Mouse (Mus musculus): ENCODE data around the gene 1700025G04Rik.

The 1700025G04Rik gene

GRCm38 (mm10) chr1:151975418-151976379 is 114.2 kb downstream of the 1700025G04Rik start:
- peak; percentile 34; the same call in 1 of the 2 replicates for TF ChIP-seq GATA4 (IDR thresholded peaks at IDR 0.05; ENCODE audit: insufficient replicate concordance, low read length)

GRCm38 (mm10) chr1:151974887-151975286 is 115.0 kb downstream of the 1700025G04Rik start:
- TF ChIP-seq GATA4 (IDR thresholded peaks at IDR 0.05; ENCODE audit: insufficient replicate concordance, low read length), result peak; percentile 43; the same call in 1 of the 2 replicates

GRCm38 (mm10) chr1:151974424-151974823 is 115.5 kb downstream of the 1700025G04Rik start:
- no peak for TF ChIP-seq GATA4 (IDR thresholded peaks at IDR 0.05; ENCODE audit: insufficient replicate concordance, low read length)

GRCm38 (mm10) chr1:151973110-151973700 is 116.7 kb downstream of the 1700025G04Rik start:
- TF ChIP-seq GATA4 (IDR thresholded peaks at IDR 0.05; ENCODE audit: insufficient replicate concordance, low read length), result no peak

- TF ChIP-seq GATA4 (IDR thresholded peaks at IDR 0.05; ENCODE audit: insufficient replicate concordance, low read length), result no peak
Observed at GRCm38 (mm10) chr1:151971581-151971980, 118.3 kb downstream of the 1700025G04Rik start.

- no peak for TF ChIP-seq GATA4 (IDR thresholded peaks at IDR 0.05; ENCODE audit: insufficient replicate concordance, low read length)
Observed at GRCm38 (mm10) chr1:151968126-151968525, 121.8 kb downstream of the 1700025G04Rik start.

- no peak for TF ChIP-seq GATA4 (IDR thresholded peaks at IDR 0.05; ENCODE audit: insufficient replicate concordance, low read length)
Observed at GRCm38 (mm10) chr1:151964811-151965210, 125.1 kb downstream of the 1700025G04Rik start.

GRCm38 (mm10) chr1:151963248-151963647 is 126.7 kb downstream of the 1700025G04Rik start:
- no peak for TF ChIP-seq GATA4 (IDR thresholded peaks at IDR 0.05; ENCODE audit: insufficient replicate concordance, low read length)

- no peak for TF ChIP-seq GATA4 (IDR thresholded peaks at IDR 0.05; ENCODE audit: insufficient replicate concordance, low read length)
Observed at GRCm38 (mm10) chr1:151962078-151962477, 127.8 kb downstream of the 1700025G04Rik start.

GRCm38 (mm10) chr1:151961204-151961603 is 128.7 kb downstream of the 1700025G04Rik start:
- no peak for TF ChIP-seq GATA4 (IDR thresholded peaks at IDR 0.05; ENCODE audit: insufficient replicate concordance, low read length)

GRCm38 (mm10) chr1:151959010-151959409 is 130.9 kb downstream of the 1700025G04Rik start:
- TF ChIP-seq GATA4 (IDR thresholded peaks at IDR 0.05; ENCODE audit: insufficient replicate concordance, low read length), result no peak

- TF ChIP-seq GATA4 (IDR thresholded peaks at IDR 0.05; ENCODE audit: insufficient replicate concordance, low read length), result no peak
Observed at GRCm38 (mm10) chr1:151958442-151958841, 131.5 kb downstream of the 1700025G04Rik start.

- TF ChIP-seq GATA4 (IDR thresholded peaks at IDR 0.05; ENCODE audit: insufficient replicate concordance, low read length), result no peak
Observed at GRCm38 (mm10) chr1:151957669-151958068, 132.3 kb downstream of the 1700025G04Rik start.

GRCm38 (mm10) chr1:151955866-151956265 is 134.1 kb downstream of the 1700025G04Rik start:
- no peak for TF ChIP-seq GATA4 (IDR thresholded peaks at IDR 0.05; ENCODE audit: insufficient replicate concordance, low read length)

GRCm38 (mm10) chr1:151953563-151953962 is 136.4 kb downstream of the 1700025G04Rik start:
- TF ChIP-seq GATA4 (IDR thresholded peaks at IDR 0.05; ENCODE audit: insufficient replicate concordance, low read length), result peak; percentile 34; the same call in 1 of the 2 replicates

- TF ChIP-seq GATA4 (IDR thresholded peaks at IDR 0.05; ENCODE audit: insufficient replicate concordance, low read length), result no peak
Observed at GRCm38 (mm10) chr1:151948065-151948464, 141.9 kb downstream of the 1700025G04Rik start.

Data from liver, adult (tissue).